17 mouse cellular contexts compared by ENCODE assay signal in genomic region chr5:143032639-143033146, GRCm38 (mm10).
DNase-seq lines count a peak whose midpoint lies in the region; ATAC-seq and TF ChIP-seq lines count a peak whose summit lies in the region.
"Had no signal": no experiment of that assay in that cellular context is flagged by ENCODE, and none has a peak within 500 bp of the region (broad histone marks: within the 10 kb centered on the region; RNA-seq: fewer than 3 reads in every experiment).

No protein-coding gene starts in this region.

- TF ChIP-seq EP300 in liver, postnatal 0 days (IDR thresholded peaks at IDR 0.05; ENCODE audit: low read depth), result no peak

- H3K4me2 ChIP-seq in liver, postnatal 0 days (ENCODE audit: low read depth, low read length), result no peak overlapping the region
- H3K4me2 ChIP-seq: heart, embryonic 13.5 days; hindbrain, embryonic 13.5 days; intestine, embryonic 15.5 days; midbrain, embryonic 11.5 days had no signal

- intact Hi-C loops in gastrocnemius, adult 2 months (cut with DNase I), result loop anchor here (10.0 kb wide), 1 partner anchor 268 kb away; no protein-coding TSS in a partner anchor

- TF ChIP-seq POLR2A in olfactory bulb, adult 2 months (IDR thresholded peaks at IDR 0.05; ENCODE audit: insufficient read depth, low read depth, low read length), result no peak
- no peak for TF ChIP-seq POLR2A in kidney, adult 2 months (IDR thresholded peaks at IDR 0.05; ENCODE audit: low read depth, low read length)

- H3K4me3 ChIP-seq in gastrocnemius, adult 2 months, result no peak overlapping the region
- no peak overlapping the region for H3K4me3 ChIP-seq in liver, postnatal 0 days (ENCODE audit: low read depth, low read length)
- H3K4me3 ChIP-seq in olfactory bulb, adult 2 months (ENCODE audit: insufficient read depth, low read depth, low read length), result no peak overlapping the region
- no peak overlapping the region for H3K4me3 ChIP-seq in kidney, adult 2 months (ENCODE audit: insufficient read depth, low read depth, low read length)
- H3K4me3 ChIP-seq: heart, embryonic 13.5 days; hindbrain, embryonic 13.5 days; intestine, embryonic 15.5 days had no signal

- peaks cover 17% of the 10 kb centered on the region for H3K36me3 ChIP-seq in liver, postnatal 0 days (replicated peaks; ENCODE audit: insufficient read depth, low read length)
- H3K36me3 ChIP-seq in kidney, adult 2 months (ENCODE audit: control insufficient read depth, insufficient read depth, low read length), result no peaks in the 10 kb centered on the region

- no peak for ATAC-seq in liver, postnatal 0 days
- ATAC-seq: intestine, embryonic 15.5 days had no signal

- H3K9me3 ChIP-seq in liver, postnatal 0 days (ENCODE audit: low read length), result no peaks in the 10 kb centered on the region
- H3K9me3 ChIP-seq: heart, embryonic 13.5 days; hindbrain, embryonic 13.5 days; intestine, embryonic 15.5 days had no signal

- no peak for TF ChIP-seq CTCF in gastrocnemius, adult 2 months (IDR thresholded peaks at IDR 0.05)
- no peak for TF ChIP-seq CTCF in liver, postnatal 0 days (IDR thresholded peaks at IDR 0.05; ENCODE audit: low read depth)
- TF ChIP-seq CTCF in olfactory bulb, adult 2 months (IDR thresholded peaks at IDR 0.05; ENCODE audit: insufficient read depth, low read depth, low read length), result no peak
- TF ChIP-seq CTCF in kidney, adult 2 months (conservative IDR thresholded peaks at IDR 0.05; ENCODE audit: insufficient read depth, insufficient read length, low read depth, low read length), result no peak

- no peak for DNase-seq in gastrocnemius, adult 2 months
- DNase-seq in gastrocnemius, adult 18-20 months (ENCODE audit: low spot score), result no peak
- no peak for DNase-seq in liver, postnatal 0 days
- DNase-seq in liver, result no peak
- peak; percentile 23 for DNase-seq in forelimb bud, embryonic 11.5 days (ENCODE audit: low read depth, low spot score)
- DNase-seq in kidney, adult 2 months, result no peak
- DNase-seq in gastrocnemius, adult 8-10 months (ENCODE audit: low spot score in 2 of 2), result no peak
- DNase-seq: cerebellum, adult 18-20 months; gastrocnemius, postnatal 36 days; kidney, postnatal 14 days; spleen, adult 18-20 months; thymus, postnatal 25 days had no signal

- WGBS in liver, postnatal 0 days (ENCODE audit: insufficient replicate concordance), result 53% methylated on average over 2 of the region's 2 CpGs
- whole genome bisulfite sequencing in olfactory bulb, adult 2 months, result 37% methylated on average over 2 of the region's 2 CpGs
- 60% methylated on average over 2 of the region's 2 CpGs for WGBS in kidney, adult 2 months

- H3K27ac ChIP-seq in gastrocnemius, adult 2 months, result peak overlapping the region; percentile 72
- H3K27ac ChIP-seq in liver, postnatal 0 days (ENCODE audit: low read depth), result 0 out of 2 replicates have a peak overlapping the region, but pooled peaks have one; percentile 19
- peak overlapping the region; percentile 94 for H3K27ac ChIP-seq in olfactory bulb, adult 2 months (ENCODE audit: insufficient read depth, low read depth, low read length)
- H3K27ac ChIP-seq in kidney, adult 2 months (ENCODE audit: insufficient read depth, low read depth, low read length), result no peak overlapping the region
- H3K27ac ChIP-seq: hindbrain, embryonic 13.5 days; intestine, embryonic 15.5 days had no signal

- H3K4me1 ChIP-seq in liver, postnatal 0 days (ENCODE audit: insufficient read depth), result peaks cover 16% of the 10 kb centered on the region
- H3K4me1 ChIP-seq in olfactory bulb, adult 2 months (ENCODE audit: control insufficient read depth, insufficient read depth, low read length), result peaks cover 18% of the 10 kb centered on the region
- no peaks in the 10 kb centered on the region for H3K4me1 ChIP-seq in kidney, adult 2 months (ENCODE audit: control insufficient read depth, insufficient read depth, low read length)

- H3K27me3 ChIP-seq in liver, postnatal 0 days (ENCODE audit: insufficient read depth, low read length), result no peaks in the 10 kb centered on the region
- no peaks in the 10 kb centered on the region for H3K27me3 ChIP-seq in kidney, adult 2 months (replicated peaks; ENCODE audit: control insufficient read depth, insufficient read depth, low read length)
- H3K27me3 ChIP-seq: heart, embryonic 13.5 days; hindbrain, embryonic 13.5 days; intestine, embryonic 15.5 days had no signal

- 0 out of 2 replicates have a peak overlapping the region, but pooled peaks have one; percentile 4 for H3K9ac ChIP-seq in liver, postnatal 0 days (replicated peaks)
- H3K9ac ChIP-seq: heart, embryonic 13.5 days; hindbrain, embryonic 13.5 days; intestine, embryonic 15.5 days had no signal
